Mouse (Mus musculus) ES-E14 (cell line): Measurements from ENCODE around the gene Slc7a1.

Experiments
- CHD2 ChIP-seq: IDR thresholded peaks from 2 replicates; pipeline ENCODE4 v1.6.1; 2014; ENCODE audit warnings: mild to moderate bottlenecking, low read depth, low read length, inconsistent platforms
- HCFC1 ChIP-seq: IDR thresholded peaks from 2 replicates; pipeline ENCODE4 v1.6.1; 2012; ENCODE audit warnings: low read length, inconsistent platforms, borderline replicate concordance; ENCODE audit not compliant: insufficient read depth
- MAFK ChIP-seq: IDR thresholded peaks from 2 replicates; pipeline ENCODE4 v1.6.1; 2014; ENCODE audit warnings: mild to moderate bottlenecking, low read depth, low read length, inconsistent platforms; ENCODE audit not compliant: insufficient read depth
- ZC3H11A ChIP-seq: IDR thresholded peaks from 2 replicates; pipeline ENCODE4 v1.6.1; 2012; ENCODE audit warnings: low read depth, mild to moderate bottlenecking, inconsistent platforms, low read length, borderline replicate concordance
- ZNF384 ChIP-seq: IDR thresholded peaks from 2 replicates; pipeline ENCODE4 v1.6.1; 2012; ENCODE audit warnings: low read depth, low read length, inconsistent platforms

DNA sequence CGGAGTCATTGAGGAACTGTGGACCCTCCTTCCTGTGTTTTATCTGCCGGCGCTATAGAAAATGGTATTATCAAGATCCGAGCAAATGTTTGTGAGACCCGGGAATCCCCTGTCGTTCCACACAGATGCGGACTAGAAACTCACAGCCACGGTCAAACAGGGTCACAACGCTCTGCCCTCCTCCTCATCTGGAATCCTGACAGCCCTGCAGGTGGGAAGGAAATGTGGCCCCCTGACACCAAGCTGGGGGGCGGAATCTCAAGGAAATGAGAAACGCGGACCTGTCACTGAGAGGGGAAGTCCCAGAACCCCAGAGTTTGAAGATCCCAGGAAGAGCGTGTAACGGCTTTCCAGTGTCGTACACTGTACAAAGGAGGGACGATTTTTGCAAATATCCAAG lies 46.3 kb downstream of the Slc7a1 start:
- TF ChIP-seq MAFK = no peak
- TF ChIP-seq ZC3H11A = no peak
- TF ChIP-seq ZNF384 = no peak
- no peak for TF ChIP-seq CHD2
- no peak for TF ChIP-seq HCFC1
